Mouse (Mus musculus): Measurements from ENCODE around the gene Armcx4.
A peak's percentile ranks its signal among the peaks of the same experiment; 100 is the strongest.
"Not testable (repeated sequence)": the region's sequence is repeated elsewhere in the genome, so short reads cannot be mapped to it uniquely, and the experiment has no call there.

Gene Armcx4

GRCm38 (mm10) chrX:134686267-134686666 lies at the start of gene Armcx4:
Gene Armcx4 (plus strand): TSS chrX:134686519.
- peak; percentile 62 for DNase-seq

DNA sequence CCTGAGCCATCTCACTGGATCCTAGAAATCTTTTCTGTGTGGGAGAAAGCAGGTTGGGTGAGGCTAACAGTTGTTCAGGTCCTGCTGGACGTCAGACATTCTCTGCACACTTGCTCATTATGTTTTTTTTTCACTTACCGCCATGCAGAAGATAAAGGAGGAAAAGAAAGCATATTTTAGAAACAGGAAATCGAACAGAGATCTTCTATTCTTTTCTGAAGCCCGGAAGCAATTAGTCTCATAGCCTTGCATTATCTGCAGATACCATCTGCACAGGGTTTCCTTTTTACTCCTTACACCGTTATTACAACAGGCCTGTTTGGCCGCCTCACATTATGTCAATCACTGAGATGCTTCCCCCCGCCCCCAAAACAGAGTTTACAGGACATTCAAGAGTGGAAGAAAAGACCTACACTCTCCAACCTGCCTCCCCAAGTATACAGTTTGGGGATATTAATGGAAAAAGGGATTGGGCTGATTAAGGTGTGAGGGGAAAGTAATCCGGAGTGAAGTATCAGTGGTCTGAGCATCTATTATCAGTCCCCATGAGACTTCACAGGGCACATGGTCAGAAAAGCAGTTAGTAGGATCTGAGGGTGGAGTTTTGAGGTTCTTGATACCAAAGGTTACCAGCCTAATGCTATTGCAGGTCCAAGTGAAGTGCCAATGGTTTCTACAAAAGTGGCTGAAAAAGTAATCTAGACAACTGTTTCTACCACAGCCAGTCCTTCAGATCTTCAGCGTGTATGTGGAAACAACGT lies 45.1 kb upstream of the Armcx4 start:
- DNase-seq, result peak; percentile 51

- no peak for DNase-seq
Observed at GRCm38 (mm10) chrX:134646338-134646737, 40.0 kb upstream of the Armcx4 start.

DNA sequence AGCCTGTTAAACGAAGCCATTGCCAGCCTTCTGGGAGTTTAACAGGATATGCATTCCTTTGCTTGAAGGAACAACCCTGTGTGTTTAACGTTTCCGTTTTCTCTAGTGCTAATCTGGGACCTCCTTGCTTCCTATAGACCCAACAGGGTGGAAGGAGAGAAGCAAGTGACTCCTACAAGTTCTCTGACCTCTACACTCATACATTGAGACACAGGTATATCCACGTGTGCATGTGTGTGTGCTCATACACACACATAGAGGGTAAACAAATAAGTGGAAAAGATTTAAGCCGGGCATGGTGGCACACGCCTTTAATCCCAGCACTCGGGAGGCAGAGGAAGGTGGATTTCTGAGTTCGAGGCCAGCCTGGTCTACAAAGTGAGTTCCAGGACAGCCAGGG lies 38.9 kb upstream of the Armcx4 start:
- DNase-seq, result no peak

DNA sequence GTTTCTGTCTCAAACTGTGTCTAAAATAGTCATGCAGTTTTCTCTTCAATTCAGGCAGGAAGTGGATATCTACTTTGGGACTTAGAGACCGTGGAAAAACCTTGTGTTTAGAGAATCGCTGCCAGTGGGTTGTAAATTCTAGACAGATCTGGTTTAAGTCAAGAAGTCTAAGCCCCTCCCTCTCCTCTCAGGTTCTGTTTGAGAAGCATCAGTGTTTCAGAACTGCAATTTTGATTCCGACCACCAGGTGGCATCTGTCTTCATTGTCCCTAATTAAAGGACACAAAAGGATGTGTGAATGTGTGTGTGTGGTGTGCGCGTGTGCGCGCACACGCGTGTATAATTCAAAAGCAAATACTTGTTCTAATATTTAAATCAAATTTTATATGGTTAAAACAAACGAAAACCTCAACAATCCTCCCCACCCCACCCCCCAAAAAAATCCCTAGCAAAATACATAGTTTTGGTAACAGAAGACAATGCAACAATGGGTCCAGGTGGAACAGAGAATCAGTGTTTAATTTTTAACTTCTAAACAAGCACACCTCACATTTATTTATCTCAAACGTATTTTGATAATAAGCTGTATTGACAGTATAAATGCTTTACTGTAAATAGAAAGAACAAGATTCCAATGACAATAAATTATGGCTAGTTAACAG lies 38.2 kb upstream of the Armcx4 start:
- peak; percentile 92 for DNase-seq

- no peak for DNase-seq
Observed at GRCm38 (mm10) chrX:134652061-134652460, 34.3 kb upstream of the Armcx4 start.

GRCm38 (mm10) chrX:134661586-134661985 lies 24.7 kb upstream of the Armcx4 start:
- DNase-seq, result no peak

DNA sequence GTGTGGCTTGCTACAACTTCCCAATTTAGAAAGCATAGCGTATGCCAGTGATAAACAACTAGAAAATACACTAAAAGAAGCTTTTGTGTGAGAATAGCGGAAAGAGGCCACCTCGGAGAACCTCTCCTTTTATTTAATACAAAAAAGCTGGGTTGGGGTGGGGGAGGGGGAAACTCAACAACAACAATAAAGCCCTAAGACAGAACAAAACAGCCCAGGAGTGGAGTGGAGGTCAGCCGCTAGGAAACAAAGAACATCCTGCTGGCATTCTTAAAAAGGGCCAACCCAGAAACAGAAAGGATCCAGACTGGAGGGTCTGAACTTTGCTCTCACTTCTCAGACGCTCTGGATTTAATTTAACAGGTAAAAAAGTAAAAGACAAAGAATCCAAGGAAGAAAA lies 11.3 kb upstream of the Armcx4 start:
- DNase-seq, result no peak

- no peak for DNase-seq
Observed at GRCm38 (mm10) chrX:134675959-134676358, 10.4 kb upstream of the Armcx4 start.

- no peak for DNase-seq
Observed at GRCm38 (mm10) chrX:134684936-134685335, 1.4 kb upstream of the Armcx4 start.

- peak; percentile 39 for DNase-seq
Observed at GRCm38 (mm10) chrX:134686739-134687171, 436 bp downstream of the Armcx4 start.

DNA sequence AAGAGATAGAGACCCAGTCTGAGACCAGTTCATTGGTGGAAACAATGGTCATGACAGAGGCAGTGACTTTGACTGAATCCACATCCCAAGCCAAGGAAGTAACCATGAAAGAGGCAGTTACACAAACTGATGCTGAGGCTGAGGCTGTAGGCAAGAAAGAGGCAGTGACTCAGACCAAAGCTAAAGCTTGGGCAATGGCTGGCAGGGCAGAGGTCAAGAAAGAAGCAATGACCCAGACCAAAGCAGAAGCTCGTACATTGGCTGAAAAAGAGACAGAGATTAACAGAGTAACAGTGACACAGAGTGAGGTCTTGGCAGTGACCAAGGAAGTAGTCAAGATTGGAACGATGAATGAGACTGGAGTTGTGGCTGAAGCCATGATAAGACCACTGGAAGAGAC lies 3.4 kb downstream of the Armcx4 start:
- no peak for DNase-seq

DNA sequence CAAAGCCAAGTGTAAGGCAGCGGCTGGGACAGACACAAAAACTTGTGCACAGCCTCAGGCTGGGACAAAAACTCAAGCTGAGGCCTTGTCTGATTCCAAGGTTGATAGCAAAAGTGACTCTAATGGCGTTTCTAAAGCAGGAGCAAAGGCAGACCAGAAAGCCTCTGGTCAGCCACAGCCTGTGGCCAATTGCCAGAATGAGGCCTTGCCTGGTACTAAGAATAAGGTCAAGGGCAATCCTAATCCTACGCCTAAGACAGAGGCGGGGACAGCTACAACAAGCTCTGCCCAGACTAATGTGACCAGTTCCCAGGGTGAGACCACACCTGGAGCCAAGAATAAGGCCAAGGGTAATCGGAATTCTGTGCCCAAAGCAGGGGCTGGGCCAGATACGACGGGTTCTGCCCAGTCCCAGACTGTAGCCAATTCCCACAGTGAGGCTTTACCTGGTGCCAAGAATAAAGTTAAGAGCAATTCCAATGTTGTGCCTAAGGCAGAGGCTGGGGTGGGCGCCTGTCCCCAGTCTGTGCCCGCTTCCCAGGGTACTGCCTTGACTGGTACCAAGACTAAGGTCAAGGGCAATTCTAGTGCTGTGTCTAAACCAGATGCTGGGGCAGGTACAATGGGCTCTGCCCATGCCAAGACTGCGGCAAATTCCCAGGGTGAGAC lies 4.7 kb downstream of the Armcx4 start:
- no peak for DNase-seq

DNA sequence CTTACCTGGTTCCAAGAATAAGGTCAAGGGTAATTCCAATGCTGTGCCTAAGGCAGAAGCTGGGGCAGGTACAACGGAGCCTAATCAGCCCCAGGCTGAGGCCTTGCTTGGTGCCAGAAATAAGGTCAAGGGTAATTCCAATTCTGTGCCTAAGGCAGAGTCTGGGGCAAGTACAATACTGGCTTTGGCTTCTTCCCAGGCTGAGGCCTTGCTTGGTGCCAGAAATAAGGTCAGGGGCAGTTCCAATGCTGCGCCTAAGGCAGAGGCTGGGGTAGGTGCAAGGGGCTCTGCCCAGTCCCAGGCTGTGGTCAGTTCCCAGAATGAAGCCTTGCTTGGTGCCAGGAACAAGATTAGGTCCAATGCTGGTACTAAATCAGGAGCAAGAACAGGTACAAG lies 5.2 kb downstream of the Armcx4 start:
- DNase-seq, result no peak

DNA sequence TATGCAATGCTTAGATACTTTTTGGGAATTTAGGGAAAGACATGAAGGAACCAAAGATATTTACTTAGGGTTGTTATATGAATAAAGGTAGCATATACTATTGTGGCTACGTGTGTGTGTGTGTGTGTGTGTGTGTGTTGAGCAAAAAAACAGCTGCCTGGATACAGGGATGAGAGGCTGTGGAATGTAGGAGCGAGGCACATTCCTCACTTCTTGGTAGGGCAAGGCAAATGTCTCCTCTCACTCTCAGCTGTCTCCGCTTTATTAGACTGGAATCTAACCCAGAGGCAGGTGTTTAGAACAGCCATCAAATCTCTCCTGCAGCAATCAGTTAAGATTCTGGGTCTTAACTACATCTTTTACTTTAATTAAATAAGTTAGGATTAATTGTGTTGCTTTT lies 30.5 kb downstream of the Armcx4 start:
- no peak for DNase-seq

- peak; percentile 74 for DNase-seq
Observed at GRCm38 (mm10) chrX:134717752-134718308, 31.5 kb downstream of the Armcx4 start, which contains the start of gene Armcx1. Gene Armcx1 (plus strand): TSS chrX:134717963.

DNA sequence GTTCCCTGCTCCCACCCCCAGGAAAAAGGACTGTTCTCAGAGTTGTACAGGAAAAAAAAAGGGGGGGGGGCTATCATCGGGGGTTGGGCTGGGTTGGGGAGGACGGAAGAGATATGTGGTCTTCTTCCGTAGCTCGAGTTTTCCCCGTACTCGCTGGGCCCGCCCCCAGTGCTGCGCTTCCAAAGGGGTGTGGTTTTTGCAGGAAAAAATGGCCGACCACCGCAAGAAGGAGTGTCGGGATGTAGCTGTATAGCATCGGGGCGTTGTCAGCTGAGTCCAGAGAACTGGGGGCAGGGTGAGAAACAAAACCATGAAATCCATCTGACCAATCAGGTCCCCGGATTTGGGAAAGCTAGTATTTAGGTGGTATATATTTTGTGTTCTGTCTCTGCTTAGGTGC lies 32.2 kb downstream of the Armcx4 start:
- DNase-seq, result peak; percentile 57

DNA sequence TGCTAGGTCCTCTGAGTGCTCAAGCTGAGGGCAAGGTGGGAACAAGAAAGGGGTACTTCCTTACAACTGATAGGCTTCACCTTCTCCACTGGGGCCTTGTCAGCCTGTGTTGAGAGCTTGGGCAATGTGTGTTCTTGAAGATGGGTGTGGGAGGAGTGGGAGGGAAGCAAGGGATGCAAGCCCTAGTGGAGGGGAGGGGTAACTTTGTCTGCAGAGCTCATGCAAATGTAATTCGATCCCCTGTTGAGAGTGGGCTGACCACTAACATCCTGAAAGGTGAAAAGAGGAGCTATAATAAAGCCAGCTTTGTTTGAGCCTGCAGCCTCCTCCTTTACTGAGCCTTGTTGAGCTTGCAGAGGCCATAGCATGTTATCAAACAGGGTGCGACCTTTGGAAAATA lies 37.4 kb downstream of the Armcx4 start:
- not testable (repeated sequence) for DNase-seq

GRCm38 (mm10) chrX:134729778-134730177 lies 43.5 kb downstream of the Armcx4 start:
- peak; percentile 35 for DNase-seq

DNA sequence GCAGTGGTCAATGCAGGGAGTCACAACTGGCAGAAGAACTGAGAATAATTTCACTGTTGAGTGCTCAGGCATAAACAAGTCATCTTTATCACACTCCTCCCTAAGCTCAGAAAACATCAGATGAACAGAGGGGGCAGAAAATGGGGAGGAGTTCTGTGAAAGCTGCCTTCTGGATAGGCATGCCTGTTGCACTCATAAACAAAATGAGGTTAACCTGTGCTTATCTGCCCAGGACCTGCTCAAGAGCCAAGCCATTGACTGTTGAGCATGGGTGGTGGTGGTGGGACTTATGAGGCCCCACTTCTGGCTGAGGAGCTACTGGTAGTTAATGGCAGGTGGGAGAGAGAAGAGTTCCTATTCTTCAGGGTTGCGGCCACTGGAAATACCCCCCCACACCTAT lies 51.5 kb downstream of the Armcx4 start:
- DNase-seq, result no peak

DNA sequence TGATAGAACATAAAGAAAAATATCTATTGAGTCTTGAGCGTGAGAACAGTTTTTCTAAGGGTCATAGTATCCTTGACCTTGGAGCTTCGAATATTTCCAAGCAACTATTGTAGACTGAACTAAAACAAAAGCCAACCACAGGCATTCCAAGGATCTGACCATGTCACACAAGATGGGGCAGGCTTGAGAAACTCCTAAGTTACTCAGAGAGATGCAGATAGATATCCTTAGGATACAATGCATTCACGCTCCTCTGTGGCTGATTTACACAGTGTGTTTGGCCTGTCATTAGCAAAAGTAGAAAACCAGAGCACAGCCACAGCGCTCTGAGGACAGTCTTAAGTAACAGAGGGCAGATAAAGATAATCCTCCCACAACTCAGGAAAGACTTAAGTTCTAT lies 52.8 kb downstream of the Armcx4 start:
- no peak for DNase-seq

DNA sequence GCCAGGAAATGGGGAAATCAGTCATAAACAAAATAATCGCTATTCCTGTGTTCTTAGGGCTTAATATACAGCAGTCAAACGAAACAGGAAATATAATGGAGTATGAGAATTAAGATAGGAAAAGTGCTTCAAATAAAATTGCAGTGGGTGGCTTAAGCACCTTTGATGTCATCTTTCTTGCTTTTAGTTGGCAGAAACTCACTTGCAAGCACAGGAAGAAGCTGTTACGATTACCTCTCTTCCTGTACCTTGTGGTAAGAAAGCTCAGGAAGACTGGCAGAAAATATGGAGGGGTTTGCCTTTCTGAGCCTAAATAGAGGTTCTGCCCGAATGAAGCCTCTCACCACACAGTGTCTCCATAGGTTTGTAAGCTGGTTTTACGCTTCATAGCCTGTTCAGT lies 55.5 kb downstream of the Armcx4 start:
- DNase-seq, result no peak
